25 mouse cellular contexts compared by ENCODE assay signal in genomic region chr1:160086651-160087050, GRCm38 (mm10). TPM values are rescaled to one million over a fixed set of nuclear protein-coding genes. Genes with fewer than 3 reads are reported as not detected.
DNase-seq lines count a peak whose midpoint lies in the region; ATAC-seq and TF ChIP-seq lines count a peak whose summit lies in the region.
"Had no signal": no experiment of that assay in that cellular context is flagged by ENCODE, and none has a peak within 500 bp of the region (broad histone marks: within the 10 kb centered on the region; RNA-seq: fewer than 3 reads in every experiment).

No protein-coding gene starts in this region.

- intact Hi-C loops in left cerebral cortex, adult 2 months (cut with DNase I) = no loop called here

- WGBS in hindbrain, embryonic 14.5 days = 78% methylated on average over 2 of the region's 2 CpGs
- WGBS in hindbrain, embryonic 10.5 days = 86% methylated on average over 2 of the region's 2 CpGs
- WGBS in neural tube, embryonic 13.5 days = 58% methylated on average over 2 of the region's 2 CpGs
- WGBS in neural tube, embryonic 14.5 days = 48% methylated on average over 2 of the region's 2 CpGs

- no peaks in the 10 kb centered on the region for H3K4me1 ChIP-seq in hindbrain, embryonic 14.5 days (replicated peaks; ENCODE audit: control insufficient read depth, insufficient read depth, low read length)
- H3K4me1 ChIP-seq in hindbrain, embryonic 10.5 days (replicated peaks) = no peaks in the 10 kb centered on the region
- H3K4me1 ChIP-seq in neural tube, embryonic 13.5 days (replicated peaks) = no peaks in the 10 kb centered on the region
- no peaks in the 10 kb centered on the region for H3K4me1 ChIP-seq in neural tube, embryonic 14.5 days (ENCODE audit: control insufficient read depth, insufficient read depth, low read length)
- H3K4me1 ChIP-seq: embryonic facial prominence, embryonic 12.5 days; forebrain, embryonic 13.5 days; forebrain, embryonic 15.5 days had no signal

- no peak for TF ChIP-seq CTCF in left cerebral cortex, adult 2 months (IDR thresholded peaks at IDR 0.05)

- no peak for DNase-seq in hindbrain, embryonic 14.5 days (ENCODE audit: low spot score)
- no peak for DNase-seq in hindbrain, embryonic 10.5 days (ENCODE audit: low spot score)
- DNase-seq in neural tube, embryonic 10.5 days (ENCODE audit: extremely low spot score, low spot score) = no peak
- no peak for DNase-seq in gastrocnemius, postnatal 4 days (ENCODE audit: low spot score in 2 of 2)
- DNase-seq in left cerebral cortex, adult 2 months (ENCODE audit: extremely low spot score in 1 of 2, low spot score in 2 of 2) = no peak
- DNase-seq: adrenal gland, adult 8-10 months; adrenal gland, postnatal 14 days; adrenal gland, postnatal 36 days; B cell, adult 2 months; cerebellum, adult 11-12 months; cerebellum, adult 2 months; cerebellum, adult 9-10 months; cerebellum, postnatal 10 days; cerebellum, postnatal 25 days had no signal

- H3K9me3 ChIP-seq in hindbrain, embryonic 14.5 days (ENCODE audit: control insufficient read depth, low read length) = no peaks in the 10 kb centered on the region
- H3K9me3 ChIP-seq in hindbrain, embryonic 10.5 days = no peaks in the 10 kb centered on the region
- no peaks in the 10 kb centered on the region for H3K9me3 ChIP-seq in neural tube, embryonic 13.5 days
- H3K9me3 ChIP-seq in neural tube, embryonic 14.5 days (ENCODE audit: control insufficient read depth, low read length) = no peaks in the 10 kb centered on the region
- H3K9me3 ChIP-seq: embryonic facial prominence, embryonic 10.5 days; embryonic facial prominence, embryonic 12.5 days; forebrain, embryonic 13.5 days; forebrain, embryonic 15.5 days; G1E had no signal

- no peaks in the 10 kb centered on the region for H3K27me3 ChIP-seq in hindbrain, embryonic 14.5 days (ENCODE audit: control insufficient read depth, insufficient read depth, low read length)
- H3K27me3 ChIP-seq in hindbrain, embryonic 10.5 days (ENCODE audit: insufficient read depth, poor library complexity, severe bottlenecking) = no peaks in the 10 kb centered on the region
- H3K27me3 ChIP-seq in neural tube, embryonic 13.5 days = no peaks in the 10 kb centered on the region
- no peaks in the 10 kb centered on the region for H3K27me3 ChIP-seq in neural tube, embryonic 14.5 days (ENCODE audit: control insufficient read depth, insufficient read depth, low read length)
- H3K27me3 ChIP-seq: CH12.LX; embryonic facial prominence, embryonic 12.5 days; forebrain, embryonic 13.5 days; forebrain, embryonic 15.5 days; Patski had no signal

- no peaks in the 10 kb centered on the region for H3K36me3 ChIP-seq in hindbrain, embryonic 14.5 days (replicated peaks; ENCODE audit: control insufficient read depth, insufficient read depth)
- no peaks in the 10 kb centered on the region for H3K36me3 ChIP-seq in hindbrain, embryonic 10.5 days
- no peaks in the 10 kb centered on the region for H3K36me3 ChIP-seq in neural tube, embryonic 13.5 days
- no peaks in the 10 kb centered on the region for H3K36me3 ChIP-seq in neural tube, embryonic 14.5 days (ENCODE audit: control insufficient read depth, insufficient read depth, low read length)
- H3K36me3 ChIP-seq: embryonic facial prominence, embryonic 10.5 days; embryonic facial prominence, embryonic 12.5 days; forebrain, embryonic 15.5 days; G1E had no signal

- H3K4me2 ChIP-seq in hindbrain, embryonic 14.5 days (replicated peaks) = no peak overlapping the region
- H3K4me2 ChIP-seq in neural tube, embryonic 13.5 days = no peak overlapping the region
- no peak overlapping the region for H3K4me2 ChIP-seq in neural tube, embryonic 14.5 days (ENCODE audit: low read depth, low read length)
- H3K4me2 ChIP-seq: embryonic facial prominence, embryonic 12.5 days; forebrain, embryonic 13.5 days; forebrain, embryonic 15.5 days had no signal

- ATAC-seq in hindbrain, embryonic 14.5 days (ENCODE audit: low FRiP score) = 0 out of 2 replicates have a peak, but pooled peaks have one; percentile 28
- peak; percentile 69 for ATAC-seq in neural tube, embryonic 13.5 days (ENCODE audit: low read depth)
- ATAC-seq in neural tube, embryonic 14.5 days (ENCODE audit: low read depth) = peak; percentile 75; the same call in 1 of the 2 replicates
- ATAC-seq: activated CD4-positive, CD25-positive, alpha-beta regulatory T cell, adult 4 months; CD4-positive, CD25-positive, alpha-beta regulatory T cell, adult 4 months; forebrain, embryonic 13.5 days; forebrain, embryonic 15.5 days; Patski had no signal

- H3K4me3 ChIP-seq in hindbrain, embryonic 14.5 days (replicated peaks; ENCODE audit: low read length) = no peak overlapping the region
- no peak overlapping the region for H3K4me3 ChIP-seq in hindbrain, embryonic 10.5 days
- no peak overlapping the region for H3K4me3 ChIP-seq in neural tube, embryonic 13.5 days
- no peak overlapping the region for H3K4me3 ChIP-seq in neural tube, embryonic 14.5 days (ENCODE audit: low read depth, low read length)
- H3K4me3 ChIP-seq in left cerebral cortex, adult 2 months = no peak overlapping the region
- H3K4me3 ChIP-seq: embryonic facial prominence, embryonic 10.5 days; embryonic facial prominence, embryonic 12.5 days; forebrain, embryonic 13.5 days; forebrain, embryonic 15.5 days had no signal

- no peak overlapping the region for H3K27ac ChIP-seq in hindbrain, embryonic 14.5 days
- H3K27ac ChIP-seq in hindbrain, embryonic 10.5 days = no peak overlapping the region
- H3K27ac ChIP-seq in neural tube, embryonic 13.5 days (replicated peaks) = 0 out of 2 replicates have a peak overlapping the region, but pooled peaks have one; percentile 30
- no peak overlapping the region for H3K27ac ChIP-seq in neural tube, embryonic 14.5 days (ENCODE audit: low read depth, low read length)
- H3K27ac ChIP-seq in left cerebral cortex, adult 2 months = no peak overlapping the region
- H3K27ac ChIP-seq: embryonic facial prominence, embryonic 10.5 days; embryonic facial prominence, embryonic 12.5 days; forebrain, embryonic 13.5 days; forebrain, embryonic 15.5 days had no signal

- H3K9ac ChIP-seq in hindbrain, embryonic 14.5 days = no peak overlapping the region
- H3K9ac ChIP-seq in neural tube, embryonic 13.5 days = no peak overlapping the region
- H3K9ac ChIP-seq in neural tube, embryonic 14.5 days (replicated peaks; ENCODE audit: low read depth, low read length) = no peak overlapping the region
- H3K9ac ChIP-seq: embryonic facial prominence, embryonic 12.5 days; forebrain, embryonic 13.5 days; forebrain, embryonic 15.5 days had no signal

RNA-seq across cellular contexts. Expression of gene 4930523C07Rik, which starts 42.5 kb away (rescaled TPM):
- polyA plus RNA-seq in hindbrain, embryonic 14.5 days (2014; fragmentation: Nextera tagmentation; extraction: Ambion mirVana) = 2.8 and 2.9 TPM in 2 replicates
- polyA plus RNA-seq in hindbrain, embryonic 10.5 days (2016; fragmentation: Nextera tagmentation; extraction: Ambion mirVana) = 1.7 and 2.9 TPM in 2 replicates
- polyA plus RNA-seq in neural tube, embryonic 13.5 days (2015; fragmentation: Nextera tagmentation; extraction: Ambion mirVana) = 0.81 and 1.3 TPM in 2 replicates
- 1.4 and 3.3 TPM in 2 replicates for polyA plus RNA-seq in neural tube, embryonic 14.5 days (2014; fragmentation: Nextera tagmentation; extraction: Ambion mirVana)
- total RNA-seq in gastrocnemius, postnatal 4 days (2021) = 10 to 100 TPM; 13.5 to 16.9 TPM
- total RNA-seq in left cerebral cortex, adult 2 months (2021) = 1 to 10 TPM; 1.1 to 2.8 TPM
- polyA plus RNA-seq: G1E had no signal
